In the genomic region with DNA sequence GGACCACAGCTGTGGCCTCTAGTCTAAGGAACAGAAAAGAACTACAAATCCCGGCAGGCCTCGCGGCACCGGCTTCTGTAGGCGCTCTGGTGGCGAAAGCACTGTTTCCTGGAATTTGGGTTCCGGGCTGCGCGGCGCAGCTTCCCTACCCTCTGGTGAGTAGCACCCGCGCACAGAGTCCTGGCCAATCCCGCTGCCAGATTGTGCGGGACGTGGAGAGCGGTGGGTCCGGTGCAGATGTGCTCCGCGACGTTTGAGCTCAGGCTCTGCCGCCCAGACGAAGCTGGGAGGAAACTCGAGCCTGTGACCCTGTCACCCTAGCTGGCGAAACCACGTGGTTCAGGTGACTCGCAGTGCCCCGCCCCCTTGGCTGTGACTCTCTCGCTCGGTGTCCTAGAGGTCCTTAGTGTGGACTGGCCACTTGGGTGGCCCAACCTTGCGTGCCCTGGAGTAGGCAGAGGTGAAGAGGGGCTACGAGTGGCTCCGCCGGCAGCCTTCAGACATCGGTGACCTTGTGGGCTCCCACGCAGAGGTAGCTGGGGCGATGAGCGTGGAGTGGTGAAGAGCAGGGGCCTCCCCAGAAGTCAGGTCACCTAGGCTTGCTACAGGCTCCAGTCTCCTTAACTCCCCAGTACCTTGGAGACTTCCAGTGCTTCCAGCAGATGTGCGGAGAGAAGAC, we compare ENCODE assay signal across 8 mouse cellular contexts. TPM values are rescaled to one million over a fixed set of nuclear protein-coding genes. Genes with fewer than 3 reads are reported as not detected.
DNase-seq lines count a peak whose midpoint lies in the region; ATAC-seq and TF ChIP-seq lines count a peak whose summit lies in the region.

Gene Adck1 (plus strand): TSS at position 114 of the 679 bp plus-strand sequence.

- ATAC-seq in kidney, embryonic 15.5 days (replicated peaks; ENCODE audit: low FRiP score): peak; percentile 98
- peak; percentile 91 for ATAC-seq in monocyte, adult 5-6 weeks (replicated peaks; ENCODE audit: insufficient number of reproducible peaks, low FRiP score, low TSS enrichment, poor library complexity, severe bottlenecking)

- WGBS in heart, embryonic 10.5 days: under 1% methylated on average over 38 of the region's 38 CpGs
- WGBS in kidney, embryonic 15.5 days: under 1% methylated on average over 38 of the region's 38 CpGs

- H3K4me2 ChIP-seq in kidney, embryonic 15.5 days: peak within 1 kb of the TSS; percentile 87

- no peaks in the 10 kb centered on the region for H3K27me3 ChIP-seq in heart, embryonic 10.5 days (ENCODE audit: insufficient read depth, poor library complexity, severe bottlenecking)
- no peaks in the 10 kb centered on the region for H3K27me3 ChIP-seq in kidney, embryonic 15.5 days

- peak within 1 kb of the TSS; percentile 63 for H3K9ac ChIP-seq in kidney, embryonic 15.5 days

- peak within 1 kb of the TSS; percentile 44 for H3K27ac ChIP-seq in bone marrow macrophage, adult 2 months (ENCODE audit: insufficient read depth, low read depth, low read length)
- no peak within 1 kb of the TSS for H3K27ac ChIP-seq in embryonic fibroblast, embryonic 13.5 days (ENCODE audit: insufficient read depth, low read length)
- peak within 1 kb of the TSS; percentile 93 for H3K27ac ChIP-seq in heart, embryonic 10.5 days
- peak within 1 kb of the TSS; percentile 85 for H3K27ac ChIP-seq in kidney, embryonic 15.5 days

- H3K4me1 ChIP-seq in bone marrow macrophage, adult 2 months (ENCODE audit: control insufficient read depth, insufficient read depth, low read length): peaks cover 3% of the 10 kb centered on the region; the same call in 1 of the 2 replicates
- H3K4me1 ChIP-seq in embryonic fibroblast, embryonic 13.5 days (ENCODE audit: control insufficient read depth, insufficient read depth, low read length): no peaks in the 10 kb centered on the region
- no peaks in the 10 kb centered on the region; the same call in 1 of the 2 replicates for H3K4me1 ChIP-seq in heart, embryonic 10.5 days
- H3K4me1 ChIP-seq in kidney, embryonic 15.5 days: peaks cover 5% of the 10 kb centered on the region; the same call in 1 of the 2 replicates

- no peak for TF ChIP-seq CTCF in bone marrow macrophage, adult 2 months (IDR thresholded peaks at IDR 0.05; ENCODE audit: low read depth, low read length)
- TF ChIP-seq CTCF in embryonic fibroblast, embryonic 13.5 days (IDR thresholded peaks at IDR 0.05; ENCODE audit: borderline replicate concordance, insufficient read depth, low read length): no peak

- peak; percentile 92 for DNase-seq in A20 (ENCODE audit: low read depth, low spot score)
- peak; percentile 95 for DNase-seq in heart, embryonic 10.5 days (ENCODE audit: low spot score)
- peak; percentile 82 for DNase-seq in liver
- DNase-seq in spleen, postnatal 4 days (ENCODE audit: low spot score in 2 of 2): peak; percentile 71 to 87

- TF ChIP-seq POLR2A in bone marrow macrophage, adult 2 months (IDR thresholded peaks at IDR 0.05; ENCODE audit: borderline replicate concordance, low read depth, low read length): no peak
- TF ChIP-seq POLR2A in embryonic fibroblast, embryonic 13.5 days (IDR thresholded peaks at IDR 0.05; ENCODE audit: low read depth, low read length): peak; percentile 77

- no peaks in the 10 kb centered on the region for H3K9me3 ChIP-seq in heart, embryonic 10.5 days
- no peaks in the 10 kb centered on the region for H3K9me3 ChIP-seq in kidney, embryonic 15.5 days (replicated peaks)

- H3K36me3 ChIP-seq in heart, embryonic 10.5 days: no peaks in the 10 kb centered on the region
- no peaks in the 10 kb centered on the region for H3K36me3 ChIP-seq in kidney, embryonic 15.5 days

- H3K4me3 ChIP-seq in bone marrow macrophage, adult 2 months (ENCODE audit: insufficient read depth, low read length): peak within 1 kb of the TSS; percentile 72
- peak within 1 kb of the TSS; percentile 69 for H3K4me3 ChIP-seq in embryonic fibroblast, embryonic 13.5 days (ENCODE audit: insufficient read depth, low read length)
- peak within 1 kb of the TSS; percentile 79 for H3K4me3 ChIP-seq in heart, embryonic 10.5 days
- H3K4me3 ChIP-seq in kidney, embryonic 15.5 days (replicated peaks): peak within 1 kb of the TSS; percentile 82

RNA-seq across cellular contexts. Expression of gene Adck1, which starts in this region (rescaled TPM):
- 9.9 and 10.2 TPM in 2 replicates for polyA plus RNA-seq in bone marrow macrophage, adult 2 months (2012; ENCODE audit: insufficient read depth, insufficient read length, missing spikeins)
- 8.7 and 10.7 TPM in 2 replicates for polyA plus RNA-seq in embryonic fibroblast, embryonic 13.5 days (2011; ENCODE audit: insufficient read length, low read depth, missing spikeins)
- 22.1 and 22.5 TPM in 2 replicates for polyA plus RNA-seq in heart, embryonic 10.5 days (2016; fragmentation: Nextera tagmentation; extraction: Ambion mirVana)
- 21.6 and 21.8 TPM in 2 replicates for polyA plus RNA-seq in kidney, embryonic 15.5 days (2015; fragmentation: Nextera tagmentation; extraction: Ambion mirVana)
- 8.2 to 13.2 TPM (median 8.7 TPM) in 3 replicates for total RNA-seq in monocyte, adult 5-6 weeks (2017)
